Mouse (Mus musculus): ENCODE results near the gene Cd59a.

Gene Cd59a

GRCm38 (mm10) chr2:104150608-104151397 lies 55.2 kb downstream of the Cd59a start:
- WGBS, result 86% methylated on average over 6 of the region's 6 CpGs

- WGBS, result 61% methylated on average over 4 of the region's 4 CpGs
Measured at GRCm38 (mm10) chr2:104153345-104153744, 57.7 kb downstream of the Cd59a start.

DNA sequence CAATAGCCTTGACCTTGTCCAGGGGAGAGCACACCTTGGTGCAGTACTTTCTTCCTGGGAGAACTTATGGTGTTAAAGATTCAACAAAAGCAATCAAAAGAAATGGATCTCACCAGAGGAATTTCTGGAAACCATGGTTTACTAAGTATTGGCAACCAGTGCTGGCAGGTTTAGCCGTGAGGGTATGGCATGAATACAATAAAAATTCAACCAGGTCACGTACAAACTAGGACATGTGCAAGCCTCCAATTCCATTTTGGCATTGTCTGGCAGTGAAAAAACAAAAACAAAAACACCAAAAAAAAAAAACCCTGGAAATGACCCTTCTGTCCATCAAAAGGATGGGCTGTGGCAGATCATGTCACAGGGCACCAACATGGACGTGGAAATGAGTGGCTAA lies 58.3 kb downstream of the Cd59a start:
- 78% methylated on average over 3 of the region's 3 CpGs for WGBS

GRCm38 (mm10) chr2:104157831-104158230 lies 62.2 kb downstream of the Cd59a start:
- whole genome bisulfite sequencing, result 60% methylated on average over 4 of the region's 4 CpGs

DNA sequence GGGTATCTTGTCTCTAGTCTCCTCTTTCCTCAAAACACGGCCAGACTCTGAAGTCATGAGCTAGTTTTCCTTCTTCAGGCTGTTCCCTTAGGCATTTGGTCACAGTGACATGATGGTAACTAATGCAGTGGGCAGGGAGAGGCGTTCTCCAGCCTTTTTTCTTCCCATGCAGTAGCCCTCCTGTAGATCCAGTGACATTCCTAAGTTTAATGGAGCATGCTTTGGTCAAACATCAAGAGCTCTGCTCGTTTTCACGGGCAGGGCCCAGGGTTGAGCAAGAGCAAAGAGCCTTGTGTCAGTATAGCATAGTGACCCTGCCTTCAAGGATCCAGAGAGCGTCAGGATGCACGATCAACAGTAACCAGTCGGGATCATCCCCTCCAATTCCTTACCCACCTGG lies 67.8 kb downstream of the Cd59a start:
- WGBS, result 84% methylated on average over 7 of the region's 7 CpGs

DNA sequence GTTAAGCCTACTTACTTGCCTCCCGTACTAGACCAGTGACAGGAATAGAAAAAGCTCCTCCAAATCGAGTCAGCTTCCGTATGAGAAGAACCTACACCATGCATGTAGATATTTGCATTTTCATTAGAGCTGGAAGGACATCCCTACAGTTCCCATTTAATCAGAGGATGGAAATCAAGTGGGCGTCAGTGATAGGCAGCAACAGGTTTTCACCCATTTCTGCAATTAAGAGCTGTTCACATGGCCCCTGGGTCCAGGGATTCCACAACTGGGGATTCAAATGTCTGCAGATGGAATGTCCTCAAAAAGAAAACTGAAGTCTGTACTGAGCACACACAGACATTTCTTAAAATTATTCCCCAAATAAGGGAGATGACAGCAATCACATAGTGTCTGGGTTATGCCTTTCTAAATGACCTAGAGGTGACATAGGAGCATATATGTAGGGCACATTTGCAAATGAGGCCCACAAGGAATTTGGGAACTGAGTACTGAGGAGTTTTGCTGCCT lies 68.4 kb downstream of the Cd59a start:
- 67% methylated on average over 4 of the region's 4 CpGs for WGBS
